Mouse (Mus musculus): ENCODE measurements around the gene Ccnd3. TPM values are rescaled to one million over a fixed set of nuclear protein-coding genes. Genes with fewer than 3 reads are reported as not detected.

The Ccnd3 gene
- polyA plus RNA-seq, 2 experiments: 349 to 520 TPM

DNA sequence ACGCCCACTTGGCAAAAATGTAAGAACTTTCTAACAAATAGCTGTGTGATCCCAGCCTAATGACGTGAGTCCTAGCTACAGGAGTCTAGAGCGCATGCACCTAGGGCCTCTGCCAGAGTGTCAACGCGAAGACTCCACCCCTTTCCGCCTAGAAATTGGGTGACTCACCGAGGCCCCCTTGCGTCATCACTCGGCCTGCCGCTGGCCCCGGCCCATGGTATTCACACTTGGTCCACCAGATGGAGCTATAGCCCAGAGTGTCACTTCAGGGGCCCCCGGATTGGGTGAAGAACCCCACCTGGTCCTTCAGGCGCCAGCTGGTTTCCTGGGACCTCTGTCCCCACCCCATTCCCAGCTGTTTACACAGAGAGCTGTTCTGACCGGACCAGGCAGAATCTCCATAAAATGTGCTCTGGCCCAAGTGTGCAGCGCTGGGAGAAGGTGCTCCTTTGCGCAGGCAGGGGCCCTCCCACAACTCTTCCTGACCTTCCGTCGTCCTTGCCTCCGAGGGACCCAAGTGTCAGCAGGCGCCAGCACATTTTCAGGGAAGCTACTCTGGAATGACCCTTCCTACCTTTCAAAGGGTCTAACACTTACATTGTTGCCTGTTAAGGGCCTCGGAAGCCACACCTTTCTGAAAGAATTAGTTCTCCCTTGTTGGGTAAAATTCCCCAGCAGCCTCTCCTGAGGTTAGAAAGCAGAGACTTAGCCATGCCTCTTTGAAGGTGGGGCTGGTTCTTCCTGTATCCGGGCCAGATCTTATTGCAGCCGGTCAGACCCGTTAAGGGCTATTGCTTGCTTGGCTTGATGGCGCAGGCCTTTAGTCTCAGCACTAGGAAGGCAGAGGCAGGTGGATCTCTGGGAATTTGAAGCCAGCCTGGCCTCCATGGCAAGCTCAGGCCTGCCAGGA is 6.5 kb downstream of the Ccnd3 start:
- DNase-seq (ENCODE audit: low spot score): peak; percentile 98
- peak overlapping the region; percentile 53 for H3K4me2 ChIP-seq (replicated peaks; ENCODE audit: low read depth, low read length, severe bottlenecking)
- H3K27ac ChIP-seq (replicated peaks; ENCODE audit: low read depth, low read length): peak overlapping the region; percentile 79
- no peaks in the 10 kb centered on the region for H3K9me3 ChIP-seq (ENCODE audit: control insufficient read depth, low read length)
- TF ChIP-seq POLR2A (IDR thresholded peaks at IDR 0.05; ENCODE audit: borderline replicate concordance, extremely low read depth, insufficient read depth, insufficient read length): no peak
- no peaks in the 10 kb centered on the region for H3K27me3 ChIP-seq (ENCODE audit: control insufficient read depth, insufficient read depth, low read length)
- WGBS: 9% methylated on average over 25 of the region's 25 CpGs
- peak overlapping the region; percentile 38 for H3K9ac ChIP-seq (ENCODE audit: low read depth, low read length, severe bottlenecking)
- ATAC-seq (ENCODE audit: low FRiP score, low read depth): peak; percentile 92
- H3K4me3 ChIP-seq (replicated peaks; ENCODE audit: low read length): peak overlapping the region; percentile 26
- no peaks in the 10 kb centered on the region for H3K36me3 ChIP-seq (ENCODE audit: control insufficient read depth, insufficient read depth, low read length)
- H3K4me1 ChIP-seq (ENCODE audit: control insufficient read depth, insufficient read depth, low read length): peaks cover 24% of the 10 kb centered on the region

GRCm38 (mm10) chr17:47512956-47513775 is 8.3 kb downstream of the Ccnd3 start:
- 60% methylated on average over 10 of the region's 10 CpGs for WGBS
- Histone ChIP-seq H3K27me3 (ENCODE audit: control insufficient read depth, insufficient read depth, low read length) (no peaks in the 10 kb centered on the region), H3K9ac (ENCODE audit: low read depth, low read length, severe bottlenecking) (no peak overlapping the region), H3K27ac (replicated peaks; ENCODE audit: low read depth, low read length) (peak overlapping the region; percentile 28; the same call in 1 of the 2 replicates), H3K36me3 (ENCODE audit: control insufficient read depth, insufficient read depth, low read length) (no peaks in the 10 kb centered on the region), H3K9me3 (ENCODE audit: control insufficient read depth, low read length) (no peaks in the 10 kb centered on the region), H3K4me2 (replicated peaks; ENCODE audit: low read depth, low read length, severe bottlenecking) (no peak overlapping the region), H3K4me3 (replicated peaks; ENCODE audit: low read length) (no peak overlapping the region), H3K4me1 (ENCODE audit: control insufficient read depth, insufficient read depth, low read length) (peaks cover 24% of the 10 kb centered on the region)
- TF ChIP-seq POLR2A (IDR thresholded peaks at IDR 0.05; ENCODE audit: borderline replicate concordance, extremely low read depth, insufficient read depth, insufficient read length): no peak
- no peak for DNase-seq (ENCODE audit: low spot score)
- ATAC-seq (ENCODE audit: low FRiP score, low read depth): no peak

DNA sequence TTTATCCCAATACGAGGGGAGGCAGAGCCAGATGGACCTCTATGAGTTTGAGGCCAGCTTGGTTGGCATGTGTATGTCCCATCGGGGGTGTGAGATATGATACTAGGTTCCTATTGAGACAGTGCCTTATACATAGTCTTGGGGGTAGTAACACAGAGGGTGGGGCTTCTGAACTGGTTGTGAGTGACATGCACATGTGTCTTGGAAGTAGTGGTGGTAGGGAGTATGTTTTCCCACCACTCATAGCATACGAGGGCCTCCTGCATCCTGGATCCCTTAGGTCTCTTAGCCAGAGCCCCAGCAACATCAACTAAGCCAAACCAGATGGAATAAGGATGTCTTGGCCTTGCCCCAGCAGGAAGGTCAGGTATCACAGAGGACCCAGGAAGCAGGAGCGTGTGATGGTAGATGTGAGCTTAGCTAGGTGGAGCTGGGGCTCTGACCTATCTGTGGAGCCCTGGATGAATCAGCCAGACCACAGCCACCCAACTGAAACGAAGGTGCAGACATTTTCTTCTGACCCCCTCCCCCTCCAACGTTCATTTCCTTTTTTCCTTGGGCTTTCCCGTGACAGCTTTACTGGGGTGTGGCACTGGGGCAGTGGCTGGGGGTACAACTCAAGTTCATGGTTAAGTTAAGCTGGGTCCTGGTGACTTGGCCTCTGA is 10.5 kb downstream of the Ccnd3 start:
- Histone ChIP-seq H3K36me3 (ENCODE audit: control insufficient read depth, insufficient read depth, low read length) (no peaks in the 10 kb centered on the region), H3K9ac (ENCODE audit: low read depth, low read length, severe bottlenecking) (no peak overlapping the region), H3K27me3 (ENCODE audit: control insufficient read depth, insufficient read depth, low read length) (no peaks in the 10 kb centered on the region), H3K4me3 (replicated peaks; ENCODE audit: low read length) (no peak overlapping the region), H3K4me2 (replicated peaks; ENCODE audit: low read depth, low read length, severe bottlenecking) (no peak overlapping the region), H3K27ac (replicated peaks; ENCODE audit: low read depth, low read length) (no peak overlapping the region), H3K4me1 (ENCODE audit: control insufficient read depth, insufficient read depth, low read length) (peaks cover 27% of the 10 kb centered on the region), H3K9me3 (ENCODE audit: control insufficient read depth, low read length) (no peaks in the 10 kb centered on the region)
- no peak for TF ChIP-seq POLR2A (IDR thresholded peaks at IDR 0.05; ENCODE audit: borderline replicate concordance, extremely low read depth, insufficient read depth, insufficient read length)
- no peak for DNase-seq (ENCODE audit: low spot score)
- WGBS: 84% methylated on average over 7 of the region's 7 CpGs
- no peak for ATAC-seq (ENCODE audit: low FRiP score, low read depth)

GRCm38 (mm10) chr17:47516232-47516631 is 11.4 kb downstream of the Ccnd3 start:
- WGBS: 96% methylated on average over 3 of the region's 3 CpGs
- ATAC-seq (ENCODE audit: low FRiP score, low read depth) (no peak), DNase-seq (ENCODE audit: low spot score) (no peak)
- Histone ChIP-seq H3K4me2 (replicated peaks; ENCODE audit: low read depth, low read length, severe bottlenecking) (no peak overlapping the region), H3K36me3 (ENCODE audit: control insufficient read depth, insufficient read depth, low read length) (no peaks in the 10 kb centered on the region), H3K9me3 (ENCODE audit: control insufficient read depth, low read length) (no peaks in the 10 kb centered on the region), H3K27me3 (ENCODE audit: control insufficient read depth, insufficient read depth, low read length) (no peaks in the 10 kb centered on the region), H3K9ac (ENCODE audit: low read depth, low read length, severe bottlenecking) (no peak overlapping the region), H3K4me1 (ENCODE audit: control insufficient read depth, insufficient read depth, low read length) (peaks cover 27% of the 10 kb centered on the region), H3K4me3 (replicated peaks; ENCODE audit: low read length) (no peak overlapping the region), H3K27ac (replicated peaks; ENCODE audit: low read depth, low read length) (no peak overlapping the region)
- no peak for TF ChIP-seq POLR2A (IDR thresholded peaks at IDR 0.05; ENCODE audit: borderline replicate concordance, extremely low read depth, insufficient read depth, insufficient read length)

- DNase-seq (ENCODE audit: low spot score) (peak; percentile 85), ATAC-seq (ENCODE audit: low FRiP score, low read depth) (peak; percentile 67)
- 8% methylated on average over 8 of the region's 8 CpGs for WGBS
Observed at GRCm38 (mm10) chr17:47518205-47518604, 13.4 kb downstream of the Ccnd3 start.

More at GRCm38 (mm10) chr17:47518205-47518604, 13.4 kb downstream of the Ccnd3 start:
- H3K27ac ChIP-seq (replicated peaks; ENCODE audit: low read depth, low read length): peak overlapping the region; percentile 93
- TF ChIP-seq POLR2A (IDR thresholded peaks at IDR 0.05; ENCODE audit: borderline replicate concordance, extremely low read depth, insufficient read depth, insufficient read length): no peak
- no peaks in the 10 kb centered on the region for H3K36me3 ChIP-seq (ENCODE audit: control insufficient read depth, insufficient read depth, low read length)
- peaks cover 36% of the 10 kb centered on the region for H3K4me1 ChIP-seq (ENCODE audit: control insufficient read depth, insufficient read depth, low read length)
- no peaks in the 10 kb centered on the region for H3K9me3 ChIP-seq (ENCODE audit: control insufficient read depth, low read length)
- peak overlapping the region; percentile 18; the same call in 1 of the 2 replicates for H3K4me2 ChIP-seq (replicated peaks; ENCODE audit: low read depth, low read length, severe bottlenecking)
- no peak overlapping the region for H3K4me3 ChIP-seq (replicated peaks; ENCODE audit: low read length)
- no peaks in the 10 kb centered on the region for H3K27me3 ChIP-seq (ENCODE audit: control insufficient read depth, insufficient read depth, low read length)
- H3K9ac ChIP-seq (ENCODE audit: low read depth, low read length, severe bottlenecking): peak overlapping the region; percentile 25
